ENCODE assay signal across 16 mouse cellular contexts in the genomic region with DNA sequence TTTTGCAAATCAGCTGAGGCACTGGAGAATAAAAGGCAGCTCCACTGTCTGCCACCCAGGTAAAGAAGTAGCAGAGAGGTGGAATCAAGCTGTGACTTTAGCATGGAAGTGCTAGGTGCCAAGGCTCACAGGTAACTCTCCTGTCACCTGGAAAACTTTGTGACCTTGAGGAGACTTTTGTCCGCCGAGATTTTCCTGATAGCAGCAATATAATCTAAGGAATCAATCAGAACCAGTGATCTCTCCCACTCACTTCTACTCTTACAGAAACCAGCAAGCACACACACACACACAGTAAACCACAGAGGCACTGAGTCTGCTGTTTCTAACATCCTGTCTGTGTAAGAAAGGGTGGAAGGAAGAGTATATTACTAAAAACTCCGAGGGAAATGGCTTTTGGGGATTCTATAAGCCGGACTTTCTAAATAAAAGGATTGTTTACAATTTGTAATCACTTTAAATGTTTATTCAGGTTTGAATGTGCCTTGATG.
DNase-seq lines count a peak whose midpoint lies in the region; ATAC-seq and TF ChIP-seq lines count a peak whose summit lies in the region.
"Had no signal": no experiment of that assay in that cellular context is flagged by ENCODE, and none has a peak within 500 bp of the region (broad histone marks: within the 10 kb centered on the region; RNA-seq: fewer than 3 reads in every experiment).

No protein-coding gene starts in this region.

- H3K9me3 ChIP-seq in hindbrain, embryonic 11.5 days (ENCODE audit: control insufficient read depth, low read length): no peaks in the 10 kb centered on the region
- no peaks in the 10 kb centered on the region for H3K9me3 ChIP-seq in midbrain, embryonic 11.5 days (ENCODE audit: control insufficient read depth, low read length)
- H3K9me3 ChIP-seq in neural tube, embryonic 14.5 days (ENCODE audit: control insufficient read depth, low read length): no peaks in the 10 kb centered on the region
- H3K9me3 ChIP-seq: heart, embryonic 13.5 days had no signal

- ATAC-seq in hindbrain, embryonic 11.5 days (ENCODE audit: low FRiP score): peak; percentile 15; the same call in 1 of the 2 replicates
- peak; percentile 8; the same call in 1 of the 2 replicates for ATAC-seq in midbrain, embryonic 11.5 days (ENCODE audit: low FRiP score)
- no peak for ATAC-seq in neural tube, embryonic 14.5 days (ENCODE audit: low read depth)
- ATAC-seq: CD4-positive, CD25-positive, alpha-beta regulatory T cell, adult 4 months had no signal

- no peaks in the 10 kb centered on the region for H3K27me3 ChIP-seq in hindbrain, embryonic 11.5 days (ENCODE audit: control insufficient read depth, insufficient read depth, low read length)
- H3K27me3 ChIP-seq in midbrain, embryonic 11.5 days (ENCODE audit: control insufficient read depth, insufficient read depth, low read length): no peaks in the 10 kb centered on the region
- H3K27me3 ChIP-seq in neural tube, embryonic 14.5 days (ENCODE audit: control insufficient read depth, insufficient read depth, low read length): no peaks in the 10 kb centered on the region

- no peak overlapping the region for H3K9ac ChIP-seq in hindbrain, embryonic 11.5 days (ENCODE audit: low read depth, low read length)
- no peak overlapping the region for H3K9ac ChIP-seq in midbrain, embryonic 11.5 days (ENCODE audit: low read length)
- no peak overlapping the region for H3K9ac ChIP-seq in neural tube, embryonic 14.5 days (replicated peaks; ENCODE audit: low read depth, low read length)
- H3K9ac ChIP-seq: heart, embryonic 13.5 days had no signal

- no peak overlapping the region for H3K4me2 ChIP-seq in hindbrain, embryonic 11.5 days (replicated peaks; ENCODE audit: low read depth, low read length)
- no peak overlapping the region for H3K4me2 ChIP-seq in midbrain, embryonic 11.5 days
- H3K4me2 ChIP-seq in neural tube, embryonic 14.5 days (ENCODE audit: low read depth, low read length): no peak overlapping the region
- H3K4me2 ChIP-seq: heart, embryonic 13.5 days had no signal

- H3K27ac ChIP-seq in layer of hippocampus, adult 2 months: peak overlapping the region; percentile 86
- no peak overlapping the region for H3K27ac ChIP-seq in hindbrain, embryonic 11.5 days (ENCODE audit: low read depth, low read length)
- peak overlapping the region; percentile 71 for H3K27ac ChIP-seq in midbrain, embryonic 11.5 days (ENCODE audit: low read depth, low read length)
- peak overlapping the region; percentile 73 for H3K27ac ChIP-seq in neural tube, embryonic 14.5 days (ENCODE audit: low read depth, low read length)
- H3K27ac ChIP-seq: heart, embryonic 13.5 days had no signal

- no peak for DNase-seq in layer of hippocampus, adult 2 months (ENCODE audit: low spot score in 2 of 2)
- DNase-seq in layer of hippocampus, adult 9-10 months (ENCODE audit: low spot score): no peak
- no peak for DNase-seq in hindbrain, embryonic 11.5 days (ENCODE audit: low spot score)
- DNase-seq in midbrain, embryonic 11.5 days (ENCODE audit: low spot score, missing footprints): peak; percentile 91
- DNase-seq in yolk sac, embryonic 10.5 days (ENCODE audit: low spot score): no peak
- DNase-seq in testis, postnatal 10 days (ENCODE audit: low spot score): no peak
- DNase-seq in spleen, postnatal 36 days (ENCODE audit: low spot score in 2 of 2): no peak
- DNase-seq: kidney, adult 18-20 months; kidney, postnatal 4 days; lung, adult 2 months; lung, postnatal 4 days; thymus, adult 18-20 months had no signal

- no peaks in the 10 kb centered on the region for H3K36me3 ChIP-seq in hindbrain, embryonic 11.5 days (ENCODE audit: control insufficient read depth, insufficient read depth, low read length)
- no peaks in the 10 kb centered on the region for H3K36me3 ChIP-seq in midbrain, embryonic 11.5 days (ENCODE audit: control insufficient read depth, insufficient read depth, low read length)
- H3K36me3 ChIP-seq in neural tube, embryonic 14.5 days (ENCODE audit: control insufficient read depth, insufficient read depth, low read length): no peaks in the 10 kb centered on the region
- H3K36me3 ChIP-seq: G1E; heart, embryonic 13.5 days had no signal

- H3K4me3 ChIP-seq in layer of hippocampus, adult 2 months: no peak overlapping the region
- H3K4me3 ChIP-seq in hindbrain, embryonic 11.5 days (ENCODE audit: low read depth, low read length): no peak overlapping the region
- H3K4me3 ChIP-seq in midbrain, embryonic 11.5 days (ENCODE audit: low read depth, low read length): no peak overlapping the region
- no peak overlapping the region for H3K4me3 ChIP-seq in neural tube, embryonic 14.5 days (ENCODE audit: low read depth, low read length)
- H3K4me3 ChIP-seq: heart, embryonic 13.5 days had no signal

- TF ChIP-seq CTCF in layer of hippocampus, adult 2 months (conservative IDR thresholded peaks at IDR 0.05): no peak

- H3K4me1 ChIP-seq in hindbrain, embryonic 11.5 days (replicated peaks; ENCODE audit: control insufficient read depth, insufficient read depth, low read length): 0 out of 2 replicates have a peak, but pooled peaks cover 4% of the 10 kb centered on the region
- H3K4me1 ChIP-seq in midbrain, embryonic 11.5 days (ENCODE audit: control insufficient read depth, insufficient read depth, low read length): peaks cover 19% of the 10 kb centered on the region
- H3K4me1 ChIP-seq in neural tube, embryonic 14.5 days (ENCODE audit: control insufficient read depth, insufficient read depth, low read length): peaks cover 16% of the 10 kb centered on the region

- 34% methylated on average over 4 of the region's 4 CpGs for WGBS in hindbrain, embryonic 11.5 days
- WGBS in midbrain, embryonic 11.5 days: 25% methylated on average over 4 of the region's 4 CpGs
- 33% methylated on average over 4 of the region's 4 CpGs for WGBS in neural tube, embryonic 14.5 days
